10 mouse cellular contexts compared by ENCODE assay signal in genomic region chr8:64152216-64152804, GRCm38 (mm10). TPM values are rescaled to one million over a fixed set of nuclear protein-coding genes. Genes with fewer than 3 reads are reported as not detected.
DNase-seq lines count a peak whose midpoint lies in the region; ATAC-seq lines count a peak whose summit lies in the region.
"Had no signal": no experiment of that assay in that cellular context is flagged by ENCODE, and none has a peak within 500 bp of the region (broad histone marks: within the 10 kb centered on the region; RNA-seq: fewer than 3 reads in every experiment).

No protein-coding gene starts in this region.

- no peaks in the 10 kb centered on the region for H3K36me3 ChIP-seq in hindbrain, embryonic 14.5 days (replicated peaks; ENCODE audit: control insufficient read depth, insufficient read depth)

- intact Hi-C loops in left cerebral cortex, postnatal 36 days (cut with DNase I): no loop called here

- DNase-seq in R1 (ENCODE audit: low read depth, low spot score) (peak; percentile 13), adipocyte (ENCODE audit: low spot score) (no peak)
- peak; percentile 93 for DNase-seq in cerebellum, adult 8-10 months
- DNase-seq in hindbrain, embryonic 14.5 days (ENCODE audit: low spot score): no peak
- peak; percentile 10 to 19 for DNase-seq in left cerebral cortex, postnatal 36 days (ENCODE audit: low spot score in 2 of 2)
- DNase-seq in gastrocnemius, postnatal 25 days: no peak
- DNase-seq in adrenal gland, adult 18-20 months (ENCODE audit: low spot score in 2 of 2): no peak
- DNase-seq in thymus, postnatal 36 days: no peak
- DNase-seq: adrenal gland, adult 8-10 months; kidney, postnatal 10 days had no signal

- H3K9me3 ChIP-seq in hindbrain, embryonic 14.5 days (ENCODE audit: control insufficient read depth, low read length): no peaks in the 10 kb centered on the region

- peak; percentile 73; the same call in 1 of the 2 replicates for ATAC-seq in hindbrain, embryonic 14.5 days (ENCODE audit: low FRiP score)

- H3K9ac ChIP-seq in hindbrain, embryonic 14.5 days: no peak overlapping the region

- no peak overlapping the region for H3K4me2 ChIP-seq in hindbrain, embryonic 14.5 days (replicated peaks)

- 0 out of 2 replicates have a peak overlapping the region, but pooled peaks have one; percentile 54 for H3K27ac ChIP-seq in hindbrain, embryonic 14.5 days

- H3K4me1 ChIP-seq in hindbrain, embryonic 14.5 days (replicated peaks; ENCODE audit: control insufficient read depth, insufficient read depth, low read length): 0 out of 2 replicates have a peak, but pooled peaks cover 8% of the 10 kb centered on the region

- no peak overlapping the region for H3K4me3 ChIP-seq in hindbrain, embryonic 14.5 days (replicated peaks; ENCODE audit: low read length)

- WGBS in hindbrain, embryonic 14.5 days: 36% methylated on average over 9 of the region's 9 CpGs

- no peaks in the 10 kb centered on the region for H3K27me3 ChIP-seq in hindbrain, embryonic 14.5 days (ENCODE audit: control insufficient read depth, insufficient read depth, low read length)

RNA-seq across cellular contexts. Expression of gene Tll1, which starts 53.8 kb away (rescaled TPM):
- polyA plus RNA-seq in hindbrain, embryonic 14.5 days (2014; fragmentation: Nextera tagmentation; extraction: Ambion mirVana): 3.4 and 3.5 TPM in 2 replicates
- total RNA-seq in left cerebral cortex, postnatal 36 days (2021): 1 to 10 TPM; 2.1 to 3.4 TPM
- 1 to 10 TPM in 1 of 2 experiments, under 1 TPM in 1; 0.59 to 1.1 TPM for total RNA-seq in gastrocnemius, postnatal 25 days (2021)
- total RNA-seq in adrenal gland, adult 18-20 months (2021): 1 to 10 TPM; 2.4 to 3.3 TPM

Comparison
In these comparisons a context has a peak if more than half of its experiments do, and no peak if none do; other contexts are left out.
1. DNase-seq: peak in R1 (single experiment), cerebellum, adult 8-10 months (single experiment) and left cerebral cortex, postnatal 36 days (2 of 2); none in hindbrain, embryonic 14.5 days (single experiment), gastrocnemius, postnatal 25 days (single experiment), adipocyte (single experiment), adrenal gland, adult 18-20 months (0 of 2) and thymus, postnatal 36 days (0 of 2).